Mouse (Mus musculus) bone marrow macrophage, adult 2 months (primary cell): ENCODE measurements around the gene AC170998.1.

ENCODE experiments used
- CTCF ChIP-seq: IDR thresholded peaks from 2 replicates; pipeline ENCODE4 v1.5.1; 2012; ENCODE audit warnings: low read depth, mild to moderate bottlenecking, low read length, moderate library complexity
- POLR2A ChIP-seq: IDR thresholded peaks from 2 replicates; pipeline ENCODE4 v1.6.1; 2012; ENCODE audit warnings: mild to moderate bottlenecking, low read depth, low read length, borderline replicate concordance

DNA sequence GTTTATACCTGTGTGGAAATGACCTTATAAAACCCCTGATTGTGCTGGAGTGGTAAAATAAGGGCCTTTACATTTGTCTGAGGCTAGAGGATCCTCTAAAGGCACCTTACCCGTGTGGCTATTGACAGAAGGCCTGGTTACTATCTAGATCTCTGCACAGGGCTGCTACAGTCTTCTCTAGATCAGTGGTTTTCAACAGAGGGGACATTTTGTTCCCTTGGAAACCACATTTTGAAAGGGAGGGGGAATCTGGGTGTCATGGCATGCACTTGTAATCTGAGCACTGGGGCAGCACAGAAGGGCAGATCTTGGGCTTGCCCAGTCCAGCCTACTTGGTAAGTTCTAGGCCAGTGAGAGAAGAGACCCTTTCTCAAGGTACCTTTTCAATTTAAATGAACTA, 19.2 kb upstream of the AC170998.1 start:
- no peak for TF ChIP-seq CTCF
- TF ChIP-seq POLR2A = no peak
